Mouse (Mus musculus) liver, embryonic 14.5 days (tissue): ENCODE data around the gene Slc4a8.

Experiments used
- CTCF ChIP-seq: IDR thresholded peaks from 2 replicates; pipeline ENCODE4 v1.5.1; 2016; ENCODE audit warnings: antibody characterized with exemption, low read depth, control low read depth
- EP300 ChIP-seq: IDR thresholded peaks from 2 replicates; pipeline ENCODE4 v1.6.1; 2016; ENCODE audit warnings: antibody characterized with exemption, low read depth

DNA sequence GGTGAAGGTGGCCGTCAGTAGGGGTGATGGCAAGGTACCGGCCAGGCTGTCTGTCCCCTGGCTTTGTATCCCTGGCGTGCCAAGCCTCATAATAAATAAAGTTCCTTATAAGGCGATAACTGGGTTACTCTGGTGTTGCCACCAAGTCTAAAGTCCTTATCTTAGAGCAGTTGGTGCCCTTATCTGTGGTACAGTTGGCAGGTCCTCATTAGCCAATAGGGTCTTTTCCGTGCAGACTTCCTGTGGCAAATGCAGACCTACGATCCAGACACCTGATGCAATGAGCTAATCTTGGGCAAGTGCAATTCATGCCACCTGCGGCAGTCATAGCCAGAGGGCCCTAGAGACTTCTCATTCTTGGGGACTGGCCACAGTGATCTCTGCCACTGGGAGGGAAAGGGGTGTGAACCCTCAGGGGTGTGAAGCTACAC lies 23.2 kb upstream of the Slc4a8 start:
- peak; percentile 90 for TF ChIP-seq EP300
- peak; percentile 39 for TF ChIP-seq CTCF
